Mouse (Mus musculus): Measurements from ENCODE around the gene Cdh4.

The Cdh4 gene

GRCm38 (mm10) chr2:179586436-179586835 lies 144.2 kb downstream of the Cdh4 start:
- DNase-seq (ENCODE audit: extremely low read depth, low read depth, low spot score): no peak

- DNase-seq (ENCODE audit: extremely low read depth, low read depth, low spot score): no peak
These were observed 144.8 kb downstream of the Cdh4 start for GRCm38 (mm10) chr2:179587069-179587468.

DNA sequence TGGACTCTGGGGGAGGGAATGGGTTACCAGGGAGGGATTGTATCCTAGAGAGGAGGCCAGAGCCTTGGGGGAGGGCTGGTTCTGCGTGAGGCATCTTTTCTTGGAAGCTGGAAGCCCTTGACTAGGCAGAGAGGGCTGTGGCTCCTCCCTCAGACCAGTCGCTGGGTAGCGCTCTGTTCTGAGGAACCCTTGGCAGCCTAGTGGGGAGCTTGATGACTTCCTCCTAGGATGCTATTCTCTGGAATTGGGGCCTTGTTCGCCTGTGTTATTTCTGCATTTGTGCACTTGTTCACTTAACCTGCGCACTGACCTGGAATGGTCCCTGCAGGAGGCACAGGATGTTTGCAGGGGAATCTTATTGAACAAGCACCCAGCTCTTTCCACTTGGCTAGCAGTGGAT lies 149.4 kb downstream of the Cdh4 start:
- no peak for DNase-seq (ENCODE audit: extremely low read depth, low read depth, low spot score)

GRCm38 (mm10) chr2:179595013-179595412 lies 152.8 kb downstream of the Cdh4 start:
- DNase-seq (ENCODE audit: extremely low read depth, low read depth, low spot score): no peak

- DNase-seq (ENCODE audit: extremely low read depth, low read depth, low spot score): no peak
These were observed 156.7 kb downstream of the Cdh4 start for GRCm38 (mm10) chr2:179598886-179599285.

GRCm38 (mm10) chr2:179599886-179600285 lies 157.7 kb downstream of the Cdh4 start:
- no peak for DNase-seq (ENCODE audit: extremely low read depth, low read depth, low spot score)

DNA sequence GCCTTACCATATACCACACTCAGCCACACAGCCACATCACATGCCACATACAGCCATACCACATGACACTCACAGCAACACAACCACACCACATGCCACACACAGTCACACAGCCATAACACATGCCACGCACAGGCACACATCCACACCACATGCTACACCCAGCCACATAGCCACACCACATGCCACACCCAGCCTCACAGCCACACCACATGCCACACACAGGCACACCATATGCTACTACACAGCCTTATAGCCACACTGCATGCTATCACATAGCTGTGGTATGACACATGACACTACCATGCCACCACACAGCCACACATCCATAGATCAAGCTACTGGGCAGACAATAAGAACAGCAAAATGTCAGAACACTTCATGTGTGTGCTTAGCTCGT lies 158.1 kb downstream of the Cdh4 start:
- DNase-seq (ENCODE audit: extremely low read depth, low read depth, low spot score): no peak

DNA sequence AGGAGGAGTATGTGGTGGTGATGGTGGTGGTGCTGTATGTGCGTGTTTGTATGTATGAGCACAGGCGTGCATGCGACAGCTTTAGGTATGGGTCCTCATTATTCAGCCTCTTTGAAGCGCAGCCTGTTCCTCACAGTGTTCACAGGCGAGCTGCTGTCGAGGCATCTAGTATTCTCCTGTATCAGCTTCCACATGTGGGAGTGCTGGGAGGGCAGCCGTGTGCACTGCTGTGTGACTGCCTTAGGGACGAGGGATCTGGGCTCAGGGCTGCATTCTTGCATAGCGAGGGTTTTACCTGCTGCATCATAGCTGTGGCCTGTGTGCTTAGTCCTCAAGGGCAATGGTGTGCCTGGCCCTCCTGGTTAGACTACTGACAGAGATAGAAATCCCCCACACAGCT lies 158.9 kb downstream of the Cdh4 start:
- DNase-seq (ENCODE audit: extremely low read depth, low read depth, low spot score): no peak

GRCm38 (mm10) chr2:179604746-179605145 lies 162.5 kb downstream of the Cdh4 start:
- no peak for DNase-seq (ENCODE audit: extremely low read depth, low read depth, low spot score)

GRCm38 (mm10) chr2:179605255-179605654 lies 163.0 kb downstream of the Cdh4 start:
- no peak for DNase-seq (ENCODE audit: extremely low read depth, low read depth, low spot score)

DNA sequence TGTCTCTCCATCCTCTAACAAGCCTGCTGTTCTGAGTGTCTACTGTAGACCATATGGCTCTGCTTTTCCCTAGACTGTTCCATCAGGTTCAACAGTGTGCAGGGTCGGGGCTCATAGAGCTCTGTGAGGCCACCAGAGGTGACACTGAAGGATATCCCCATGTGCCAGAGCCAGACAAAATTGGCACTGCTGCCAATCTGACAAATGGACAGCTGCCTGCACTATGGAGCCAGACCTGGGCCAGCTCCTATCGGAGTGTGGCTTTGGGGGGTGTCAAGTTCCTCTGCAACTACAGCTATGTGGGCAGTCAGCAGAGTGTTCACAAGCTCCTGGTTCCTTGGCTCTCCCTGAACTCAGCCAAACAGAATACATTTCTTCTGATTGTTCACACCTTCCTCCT lies 164.1 kb downstream of the Cdh4 start:
- no peak for DNase-seq (ENCODE audit: extremely low read depth, low read depth, low spot score)

DNA sequence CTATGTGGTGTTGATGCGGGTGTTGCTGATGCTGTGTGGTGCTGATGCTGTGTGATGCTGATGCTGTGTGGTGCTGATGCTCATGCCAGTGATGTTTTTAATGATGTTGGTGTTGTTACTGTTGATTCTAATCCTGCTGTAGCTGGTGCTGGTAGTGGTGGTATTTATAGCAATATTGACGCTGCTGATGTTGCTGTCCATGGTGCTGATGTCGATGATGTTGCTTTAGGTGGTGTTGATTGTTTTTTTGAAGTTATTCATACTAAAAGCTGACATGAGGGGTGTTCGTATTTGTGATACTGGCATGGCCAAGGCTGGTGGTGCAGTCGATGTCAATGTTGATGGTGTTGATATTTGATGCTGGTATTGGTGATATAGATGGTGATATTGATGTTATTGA lies 173.7 kb downstream of the Cdh4 start:
- DNase-seq (ENCODE audit: extremely low read depth, low read depth, low spot score): no peak

DNA sequence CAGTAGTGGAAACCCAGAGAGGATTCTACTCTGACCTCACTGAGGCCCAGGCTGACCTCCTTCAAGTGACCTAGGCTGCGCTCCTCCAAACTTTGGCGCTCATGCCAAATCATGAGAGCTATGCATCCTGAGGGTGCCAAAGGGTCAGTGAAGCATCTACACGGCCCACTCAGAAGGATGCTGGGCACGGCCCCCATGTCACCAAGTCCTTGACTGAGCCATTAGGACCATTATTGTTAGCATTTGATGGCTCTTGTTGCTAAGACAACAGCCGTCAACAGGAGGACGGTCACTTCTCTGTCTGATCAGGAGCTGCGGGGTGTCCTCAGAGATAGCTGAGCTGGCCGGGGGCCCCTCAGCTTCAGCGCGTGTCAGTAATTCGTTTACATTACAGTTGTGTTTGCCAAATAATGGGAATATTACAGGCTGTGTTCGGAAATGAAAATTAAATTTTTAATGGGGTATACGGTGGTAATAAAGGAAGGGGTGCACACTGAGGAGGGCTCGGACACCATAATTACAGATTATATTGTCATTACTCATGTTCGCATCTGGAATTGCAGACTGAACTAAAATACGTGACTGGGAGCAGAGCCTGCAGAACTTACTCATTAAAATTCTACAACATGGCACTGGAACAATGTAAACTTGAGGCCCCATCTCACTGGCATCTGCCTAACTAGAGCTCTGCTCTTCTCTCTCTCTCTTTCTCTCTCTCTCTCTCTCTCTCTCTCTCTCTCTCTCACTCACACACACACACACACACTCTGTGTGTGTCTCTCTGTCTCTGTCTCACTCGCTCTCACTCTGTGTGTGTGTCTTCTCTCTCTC lies 181.6 kb downstream of the Cdh4 start:
- DNase-seq (ENCODE audit: extremely low read depth, low read depth, low spot score): no peak

GRCm38 (mm10) chr2:179627563-179627962 lies 185.3 kb downstream of the Cdh4 start:
- DNase-seq (ENCODE audit: extremely low read depth, low read depth, low spot score): no peak

- no peak for DNase-seq (ENCODE audit: extremely low read depth, low read depth, low spot score)
These were observed 188.5 kb downstream of the Cdh4 start for GRCm38 (mm10) chr2:179630720-179631119.

DNA sequence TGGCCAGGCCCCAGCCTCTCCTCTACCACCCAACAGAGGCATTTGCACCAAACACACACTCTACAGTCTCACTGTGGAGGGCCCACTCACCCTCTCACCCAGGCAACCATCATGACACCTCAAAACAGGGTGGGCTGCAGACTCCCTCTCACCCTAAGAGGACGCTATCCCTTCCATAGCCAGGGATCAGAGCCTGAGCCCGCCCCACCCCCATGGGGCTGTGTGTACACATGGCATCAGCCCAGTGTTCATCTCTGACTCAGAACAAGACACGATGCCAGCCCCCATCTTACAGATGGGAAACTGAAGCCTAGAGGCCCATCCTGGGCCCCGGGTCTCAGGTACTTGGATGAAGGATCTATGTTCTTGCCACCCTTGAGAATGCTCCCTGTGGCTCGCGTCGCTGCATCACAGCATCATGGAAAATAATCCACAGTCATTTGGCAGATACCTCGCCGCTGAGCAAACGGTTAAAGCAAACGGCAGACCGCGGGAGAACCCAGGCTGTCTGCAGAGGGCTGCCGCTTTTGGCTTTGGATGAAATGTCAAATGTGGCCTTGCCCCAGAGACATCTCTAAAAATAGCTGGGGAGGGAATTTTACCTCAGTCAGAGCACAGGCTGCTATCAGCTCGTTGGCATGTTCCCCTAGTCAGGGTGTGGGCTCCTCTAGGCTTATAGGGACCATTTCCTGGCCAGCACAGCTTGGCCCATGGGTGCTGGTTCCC lies 198.5 kb downstream of the Cdh4 start:
- no peak for DNase-seq (ENCODE audit: extremely low read depth, low read depth, low spot score)

- DNase-seq (ENCODE audit: extremely low read depth, low read depth, low spot score): no peak
These were observed 206.5 kb downstream of the Cdh4 start for GRCm38 (mm10) chr2:179648573-179649263.

GRCm38 (mm10) chr2:179649370-179649769 lies 207.1 kb downstream of the Cdh4 start:
- DNase-seq (ENCODE audit: extremely low read depth, low read depth, low spot score): no peak

- no peak for DNase-seq (ENCODE audit: extremely low read depth, low read depth, low spot score)
These were observed 207.9 kb downstream of the Cdh4 start for GRCm38 (mm10) chr2:179650168-179650567.

- DNase-seq (ENCODE audit: extremely low read depth, low read depth, low spot score): no peak
These were observed 213.3 kb downstream of the Cdh4 start for GRCm38 (mm10) chr2:179655506-179655905.

- DNase-seq (ENCODE audit: extremely low read depth, low read depth, low spot score): no peak
These were observed 217.0 kb downstream of the Cdh4 start for GRCm38 (mm10) chr2:179659254-179659653.
